Mouse (Mus musculus): Measurements from ENCODE around the gene Asgr2.
A peak's percentile ranks its signal among the peaks of the same experiment; 100 is the strongest.

Gene Asgr2

GRCm38 (mm10) chr11:70091986-70092783, at the start of gene Asgr2:
Gene Asgr2, plus strand, starts transcription at chr11:70092644.
- Histone ChIP-seq H3K4me3 (replicated peaks; ENCODE audit: low read length) (no peak within 1 kb of the TSS), H3K27me3 (ENCODE audit: insufficient read depth, low read length) (peaks cover 17% of the 10 kb centered on the region), H3K36me3 (ENCODE audit: insufficient read depth, low read length) (no peaks in the 10 kb centered on the region), H3K9me3 (ENCODE audit: low read length) (no peaks in the 10 kb centered on the region), H3K4me1 (replicated peaks; ENCODE audit: low read depth, low read length) (peaks cover 15% of the 10 kb centered on the region)
- TF ChIP-seq CTCF (conservative IDR thresholded peaks at IDR 0.05; ENCODE audit: low read length): no peak
- no peak for TF ChIP-seq POU5F1 (IDR thresholded peaks at IDR 0.05; ENCODE audit: borderline replicate concordance, low read length)
- no peak for TF ChIP-seq NANOG (IDR thresholded peaks at IDR 0.05; ENCODE audit: borderline replicate concordance, low read length)

GRCm38 (mm10) chr11:70043665-70044064, 48.8 kb upstream of the Asgr2 start:
- TF ChIP-seq NANOG (IDR thresholded peaks at IDR 0.05; ENCODE audit: borderline replicate concordance, low read length) (no peak), CTCF (conservative IDR thresholded peaks at IDR 0.05; ENCODE audit: low read length) (no peak), POU5F1 (IDR thresholded peaks at IDR 0.05; ENCODE audit: borderline replicate concordance, low read length) (no peak)
- Histone ChIP-seq H3K9me3 (ENCODE audit: low read length) (no peaks in the 10 kb centered on the region), H3K27me3 (ENCODE audit: insufficient read depth, low read length) (peaks cover 6% of the 10 kb centered on the region; the same call in 1 of the 2 replicates), H3K4me3 (replicated peaks; ENCODE audit: low read length) (no peak overlapping the region), H3K36me3 (ENCODE audit: insufficient read depth, low read length) (no peaks in the 10 kb centered on the region), H3K4me1 (replicated peaks; ENCODE audit: low read depth, low read length) (peaks cover 48% of the 10 kb centered on the region)

GRCm38 (mm10) chr11:70045435-70045834, 47.0 kb upstream of the Asgr2 start:
- TF ChIP-seq NANOG (IDR thresholded peaks at IDR 0.05; ENCODE audit: borderline replicate concordance, low read length): no peak
- TF ChIP-seq CTCF (conservative IDR thresholded peaks at IDR 0.05; ENCODE audit: low read length): no peak
- TF ChIP-seq POU5F1 (IDR thresholded peaks at IDR 0.05; ENCODE audit: borderline replicate concordance, low read length): no peak
- Histone ChIP-seq H3K4me1 (replicated peaks; ENCODE audit: low read depth, low read length) (peaks cover 35% of the 10 kb centered on the region), H3K27me3 (ENCODE audit: insufficient read depth, low read length) (peaks cover 6% of the 10 kb centered on the region; the same call in 1 of the 2 replicates), H3K4me3 (replicated peaks; ENCODE audit: low read length) (no peak overlapping the region), H3K36me3 (ENCODE audit: insufficient read depth, low read length) (no peaks in the 10 kb centered on the region), H3K9me3 (ENCODE audit: low read length) (no peaks in the 10 kb centered on the region)

- Histone ChIP-seq H3K27me3 (ENCODE audit: insufficient read depth, low read length) (peaks cover 8% of the 10 kb centered on the region), H3K36me3 (ENCODE audit: insufficient read depth, low read length) (no peaks in the 10 kb centered on the region), H3K4me3 (replicated peaks; ENCODE audit: low read length) (no peak overlapping the region), H3K9me3 (ENCODE audit: low read length) (no peaks in the 10 kb centered on the region), H3K4me1 (replicated peaks; ENCODE audit: low read depth, low read length) (peaks cover 6% of the 10 kb centered on the region; the same call in 1 of the 2 replicates)
- no peak for TF ChIP-seq POU5F1 (IDR thresholded peaks at IDR 0.05; ENCODE audit: borderline replicate concordance, low read length)
- no peak for TF ChIP-seq NANOG (IDR thresholded peaks at IDR 0.05; ENCODE audit: borderline replicate concordance, low read length)
- no peak for TF ChIP-seq CTCF (conservative IDR thresholded peaks at IDR 0.05; ENCODE audit: low read length)
Observed at GRCm38 (mm10) chr11:70049366-70049765, 43.1 kb upstream of the Asgr2 start.

GRCm38 (mm10) chr11:70049816-70050215, 42.6 kb upstream of the Asgr2 start:
- peaks cover 12% of the 10 kb centered on the region for H3K27me3 ChIP-seq (ENCODE audit: insufficient read depth, low read length)
- H3K9me3 ChIP-seq (ENCODE audit: low read length): no peaks in the 10 kb centered on the region
- no peaks in the 10 kb centered on the region for H3K36me3 ChIP-seq (ENCODE audit: insufficient read depth, low read length)
- TF ChIP-seq CTCF (conservative IDR thresholded peaks at IDR 0.05; ENCODE audit: low read length): peak; percentile 85
- TF ChIP-seq NANOG (IDR thresholded peaks at IDR 0.05; ENCODE audit: borderline replicate concordance, low read length): no peak
- TF ChIP-seq POU5F1 (IDR thresholded peaks at IDR 0.05; ENCODE audit: borderline replicate concordance, low read length): no peak
- peaks cover 6% of the 10 kb centered on the region; the same call in 1 of the 2 replicates for H3K4me1 ChIP-seq (replicated peaks; ENCODE audit: low read depth, low read length)
- H3K4me3 ChIP-seq (replicated peaks; ENCODE audit: low read length): no peak overlapping the region

- Histone ChIP-seq H3K4me3 (replicated peaks; ENCODE audit: low read length) (no peak overlapping the region), H3K36me3 (ENCODE audit: insufficient read depth, low read length) (no peaks in the 10 kb centered on the region), H3K9me3 (ENCODE audit: low read length) (no peaks in the 10 kb centered on the region), H3K27me3 (ENCODE audit: insufficient read depth, low read length) (peaks cover 24% of the 10 kb centered on the region), H3K4me1 (replicated peaks; ENCODE audit: low read depth, low read length) (peaks cover 9% of the 10 kb centered on the region; the same call in 1 of the 2 replicates)
- TF ChIP-seq POU5F1 (IDR thresholded peaks at IDR 0.05; ENCODE audit: borderline replicate concordance, low read length) (no peak), CTCF (conservative IDR thresholded peaks at IDR 0.05; ENCODE audit: low read length) (no peak), NANOG (IDR thresholded peaks at IDR 0.05; ENCODE audit: borderline replicate concordance, low read length) (no peak)
Observed at GRCm38 (mm10) chr11:70053156-70053555, 39.3 kb upstream of the Asgr2 start.

- no peak within 1 kb of the TSS for H3K4me3 ChIP-seq (replicated peaks; ENCODE audit: low read length)
- peaks cover 24% of the 10 kb centered on the region for H3K27me3 ChIP-seq (ENCODE audit: insufficient read depth, low read length)
- H3K9me3 ChIP-seq (ENCODE audit: low read length): no peaks in the 10 kb centered on the region
- TF ChIP-seq POU5F1 (IDR thresholded peaks at IDR 0.05; ENCODE audit: borderline replicate concordance, low read length) (no peak), CTCF (conservative IDR thresholded peaks at IDR 0.05; ENCODE audit: low read length) (no peak), NANOG (IDR thresholded peaks at IDR 0.05; ENCODE audit: borderline replicate concordance, low read length) (no peak)
- H3K4me1 ChIP-seq (replicated peaks; ENCODE audit: low read depth, low read length): peaks cover 9% of the 10 kb centered on the region; the same call in 1 of the 2 replicates
- H3K36me3 ChIP-seq (ENCODE audit: insufficient read depth, low read length): no peaks in the 10 kb centered on the region
Observed at GRCm38 (mm10) chr11:70053898-70054570, 38.4 kb upstream of the Asgr2 start, which contains the start of gene Asgr1. Gene Asgr1, plus strand, starts transcription at chr11:70054085.

- no peaks in the 10 kb centered on the region for H3K9me3 ChIP-seq (ENCODE audit: low read length)
- H3K27me3 ChIP-seq (ENCODE audit: insufficient read depth, low read length): peaks cover 24% of the 10 kb centered on the region
- no peaks in the 10 kb centered on the region for H3K36me3 ChIP-seq (ENCODE audit: insufficient read depth, low read length)
- H3K4me1 ChIP-seq (replicated peaks; ENCODE audit: low read depth, low read length): peaks cover 16% of the 10 kb centered on the region
- H3K4me3 ChIP-seq (replicated peaks; ENCODE audit: low read length): peak overlapping the region; percentile 49
- peak; percentile 86 for TF ChIP-seq CTCF (conservative IDR thresholded peaks at IDR 0.05; ENCODE audit: low read length)
- no peak for TF ChIP-seq NANOG (IDR thresholded peaks at IDR 0.05; ENCODE audit: borderline replicate concordance, low read length)
Observed at GRCm38 (mm10) chr11:70055618-70056214, 36.7 kb upstream of the Asgr2 start.

All from E14TG2a.4 (cell line).